Mouse (Mus musculus) thymus, adult 2 months (tissue): ENCODE data around the gene Gm340. TPM values are rescaled to one million over a fixed set of nuclear protein-coding genes. Genes with fewer than 3 reads are reported as not detected.

Experiments used
- DNase-seq: peaks from one replicate; pipeline ENCODE4 v3.0.0; 2021
- H3K27ac ChIP-seq: fragments of 200-500 bp; 2 replicates; pipeline ENCODE4 v1.5.1; 2012; ENCODE audit warnings: low read length, control low read depth; ENCODE audit not compliant: control insufficient read depth, insufficient read depth
- H3K27me3 ChIP-seq: fragments of 200-500 bp; 2 replicates; pipeline ENCODE4 v1.6.1; 2012; ENCODE audit warnings: mild to moderate bottlenecking, low read length, moderate library complexity, mixed read lengths; ENCODE audit not compliant: control insufficient read depth, insufficient read depth
- H3K36me3 ChIP-seq: fragments of 200-500 bp; 2 replicates; pipeline ENCODE4 v1.6.1; 2012; ENCODE audit warnings: mild to moderate bottlenecking, low read length, moderate library complexity; ENCODE audit not compliant: control insufficient read depth, insufficient read depth
- H3K4me1 ChIP-seq: fragments of 200-500 bp; replicated peaks from 2 replicates; pipeline ENCODE4 v1.6.1; 2012; ENCODE audit warnings: low read length; ENCODE audit not compliant: control insufficient read depth, insufficient read depth
- H3K4me3 ChIP-seq: fragments of 200-500 bp; 2 replicates; pipeline ENCODE4 v1.5.1; 2012; ENCODE audit warnings: mild to moderate bottlenecking, low read length, control low read depth, moderate library complexity; ENCODE audit not compliant: control insufficient read depth, insufficient read depth
- CTCF ChIP-seq: fragments of 200-500 bp; IDR thresholded peaks from 2 replicates; pipeline ENCODE4 v1.5.1; 2012; ENCODE audit warnings: mild to moderate bottlenecking, control low read depth, low read length, moderate library complexity, borderline replicate concordance; ENCODE audit not compliant: control insufficient read depth, poor library complexity, insufficient read depth; ENCODE audit errors: extremely low read depth
- POLR2A ChIP-seq: fragments of 200-500 bp; IDR thresholded peaks from 2 replicates; pipeline ENCODE4 v1.6.1; 2012; ENCODE audit warnings: mild to moderate bottlenecking, low read length, control low read depth, moderate library complexity; ENCODE audit not compliant: control insufficient read depth, poor library complexity, insufficient read depth; ENCODE audit errors: extremely low read depth
- WGBS: fragments of 180-500 bp; shearing (Covaris S2); methylation state at CpG from one replicate; pipeline ENCODE4 v1.1.7; 2018; 5-methylcytosine and 5-hydroxymethylcytosine counted together
- polyA plus RNA-seq: library from polyadenylated mRNA; depleted of rRNA; stranded (reverse); fragments of >200 nt; gene quantifications from 2 replicates; pipeline ENCODE4 v1.2.3, GENCODE M21; 2012

Gene Gm340
- polyA plus RNA-seq, 1 experiment = 2.8 TPM

- no peaks in the 10 kb centered on the region for H3K4me1 ChIP-seq
- 97% methylated on average over 7 of the region's 7 CpGs for WGBS
- TF ChIP-seq POLR2A = no peak
- TF ChIP-seq CTCF = no peak
- no peaks in the 10 kb centered on the region for H3K27me3 ChIP-seq
- H3K4me3 ChIP-seq = no peak overlapping the region
- no peak overlapping the region for H3K27ac ChIP-seq
- no peaks in the 10 kb centered on the region for H3K36me3 ChIP-seq
- DNase-seq = no peak
Observed at GRCm38 (mm10) chr19:41589026-41589425, 6.9 kb downstream of the Gm340 start.

- no peak overlapping the region for H3K27ac ChIP-seq
- no peaks in the 10 kb centered on the region for H3K27me3 ChIP-seq
- no peaks in the 10 kb centered on the region for H3K4me1 ChIP-seq
- no peak for TF ChIP-seq POLR2A
- no peak for TF ChIP-seq CTCF
- 94% methylated on average over 8 of the region's 8 CpGs for WGBS
- H3K4me3 ChIP-seq = no peak overlapping the region
- DNase-seq = no peak
- H3K36me3 ChIP-seq = no peaks in the 10 kb centered on the region
Observed at GRCm38 (mm10) chr19:41589681-41590080, 7.5 kb downstream of the Gm340 start.

GRCm38 (mm10) chr19:41591808-41592207 is 9.6 kb downstream of the Gm340 start:
- Histone ChIP-seq H3K36me3 (no peaks in the 10 kb centered on the region), H3K27ac (no peak overlapping the region), H3K4me1 (peaks cover under 1% of the 10 kb centered on the region), H3K27me3 (no peaks in the 10 kb centered on the region), H3K4me3 (no peak overlapping the region)
- TF ChIP-seq POLR2A (no peak), CTCF (no peak)
- 91% methylated on average over 12 of the region's 12 CpGs for WGBS
- DNase-seq = no peak

GRCm38 (mm10) chr19:41597170-41597894 is 15.2 kb downstream of the Gm340 start:
- no peak overlapping the region for H3K27ac ChIP-seq
- TF ChIP-seq POLR2A (no peak), CTCF (no peak)
- 13% methylated on average over 6 of the region's 6 CpGs for WGBS
- no peaks in the 10 kb centered on the region for H3K27me3 ChIP-seq
- no peak overlapping the region for H3K4me3 ChIP-seq
- DNase-seq = peak; percentile 15
- H3K36me3 ChIP-seq = no peaks in the 10 kb centered on the region
- peaks cover 15% of the 10 kb centered on the region for H3K4me1 ChIP-seq

GRCm38 (mm10) chr19:41600647-41601046 is 18.5 kb downstream of the Gm340 start:
- 29% methylated on average over 11 of the region's 11 CpGs for WGBS
- no peaks in the 10 kb centered on the region for H3K36me3 ChIP-seq
- H3K27ac ChIP-seq = no peak overlapping the region
- H3K27me3 ChIP-seq = no peaks in the 10 kb centered on the region
- DNase-seq = no peak
- no peak overlapping the region for H3K4me3 ChIP-seq
- TF ChIP-seq POLR2A = no peak
- no peak for TF ChIP-seq CTCF
- H3K4me1 ChIP-seq = peaks cover 15% of the 10 kb centered on the region

GRCm38 (mm10) chr19:41606208-41606987 is 24.2 kb downstream of the Gm340 start:
- Histone ChIP-seq H3K4me1 (no peaks in the 10 kb centered on the region), H3K27me3 (no peaks in the 10 kb centered on the region), H3K4me3 (no peak overlapping the region), H3K27ac (no peak overlapping the region), H3K36me3 (no peaks in the 10 kb centered on the region)
- TF ChIP-seq POLR2A (no peak), CTCF (no peak)
- WGBS = 79% methylated on average over 10 of the region's 10 CpGs
- no peak for DNase-seq
